Mouse (Mus musculus) left cerebral cortex, postnatal 36 days (tissue): ENCODE results near the gene Basp1. TPM values are rescaled to one million over a fixed set of nuclear protein-coding genes. Genes with fewer than 3 reads are reported as not detected.
"Not testable (repeated sequence)": the region's sequence is repeated elsewhere in the genome, so short reads cannot be mapped to it uniquely, and the experiment has no call there.

ENCODE experiments used
- DNase-seq, 2 experiments: peaks; one replicate each; pipeline ENCODE4 v3.0.0; 2021 to 2022; ENCODE audit warnings: low spot score in 2 of 2, mixed read lengths in 1 of 2
- intact Hi-C: fragments of 180-260 bp; cut with DNase I; formaldehyde crosslinking; loops from one replicate; pipeline ENCODE4 v1.15.1; 2025
- total RNA-seq, 2 experiments: library from RNA; stranded (reverse); gene quantifications; 2 replicates each; pipeline ENCODE4 v1.2.3; 2021

Basp1 gene
- 100 to 1,000 TPM; 645 to 834 TPM for total RNA-seq

DNA sequence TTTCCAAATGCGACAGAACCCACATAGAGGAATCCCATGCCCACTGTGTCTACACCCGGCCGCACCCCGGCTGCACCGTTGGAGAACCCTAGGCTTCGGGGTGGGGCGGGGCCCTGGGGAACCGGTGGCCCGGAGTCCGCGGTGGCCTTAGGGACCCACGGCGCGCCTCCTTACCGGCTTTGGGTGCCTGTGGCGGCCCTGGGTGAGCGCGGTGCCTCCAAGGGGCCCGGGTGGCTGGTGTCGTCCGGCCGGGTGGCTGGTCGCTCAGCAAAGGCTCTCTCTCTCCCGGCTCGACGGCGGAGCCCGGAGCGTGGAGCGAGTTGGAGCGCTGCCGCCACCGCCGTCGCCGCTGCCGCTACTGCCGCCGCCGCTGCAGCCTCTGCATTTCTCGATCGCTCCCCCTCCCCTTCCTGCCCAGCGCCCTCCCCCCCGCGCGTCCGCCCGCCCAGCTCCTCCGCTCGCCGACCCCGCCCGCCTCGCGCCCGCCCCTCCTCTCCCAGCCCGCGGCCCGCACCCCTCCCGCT is at the start of gene Basp1:
TSS of gene Basp1 (minus strand) at position 387 of the 524 bp plus-strand sequence.
- intact Hi-C loops, result loop anchor here (2.0 to 10.0 kb wide), 4 partner anchors 49 to 386 kb away; no protein-coding TSS in a partner anchor
- peak; percentile 75 to 84 for DNase-seq

DNA sequence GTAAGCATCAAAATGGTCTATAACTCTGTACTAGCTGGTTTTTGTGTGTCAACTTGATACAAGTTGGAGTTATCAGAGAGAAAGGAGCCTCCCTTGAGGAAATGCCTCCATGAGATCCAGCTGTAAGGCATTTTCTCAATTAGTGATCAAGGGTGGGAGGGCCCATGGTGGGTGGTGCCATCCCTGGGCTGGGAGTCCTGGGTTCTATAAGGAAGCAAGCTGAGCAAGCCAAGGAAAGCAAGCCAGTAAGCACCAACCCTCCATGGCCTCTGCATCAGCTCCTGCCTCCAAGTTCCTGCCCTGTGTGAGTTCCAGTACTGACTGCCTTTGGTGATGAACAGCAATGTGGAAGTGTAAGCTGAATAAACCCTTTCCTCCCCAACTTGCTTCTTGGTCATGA is 49.5 kb upstream of the Basp1 start:
- intact Hi-C loops, result not testable (repeated sequence)

DNA sequence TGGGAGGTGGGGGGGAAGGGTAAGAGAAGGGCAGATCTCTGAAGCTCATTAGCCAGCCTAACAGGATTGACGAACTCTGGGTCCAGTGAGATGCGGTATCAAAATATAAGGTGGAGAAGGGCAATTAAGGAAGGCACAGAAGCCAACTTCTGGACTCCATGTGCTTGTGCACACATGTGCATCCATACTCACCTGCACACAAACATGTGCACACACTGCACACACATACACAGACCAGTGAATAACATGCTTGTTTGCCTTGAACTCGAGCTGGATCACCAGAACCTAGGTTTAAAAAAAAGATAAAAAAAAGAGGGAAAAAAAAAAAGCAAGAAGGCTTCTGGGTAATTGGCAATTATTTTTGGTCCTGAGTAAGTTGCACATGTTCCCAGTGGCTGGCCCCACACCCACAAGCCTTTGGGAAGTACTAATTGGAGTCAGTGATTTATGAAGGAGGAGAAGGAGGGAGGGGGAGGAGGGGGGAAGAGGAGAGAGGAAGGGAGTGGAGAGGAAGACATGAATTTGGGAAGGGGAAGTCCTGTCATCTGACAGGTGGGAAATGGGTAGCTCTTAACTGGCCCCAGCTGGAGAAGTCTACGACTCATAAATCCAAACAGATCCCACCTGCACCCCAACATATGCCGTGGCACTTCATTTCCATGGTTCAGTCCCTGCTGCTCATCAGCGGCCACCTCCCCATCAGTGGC is 48.6 kb upstream of the Basp1 start:
- intact Hi-C loops, result no loop called here

More for the DNA sequence above, 49.5 kb upstream of the Basp1 start:
- DNase-seq, result not testable (repeated sequence)

DNA sequence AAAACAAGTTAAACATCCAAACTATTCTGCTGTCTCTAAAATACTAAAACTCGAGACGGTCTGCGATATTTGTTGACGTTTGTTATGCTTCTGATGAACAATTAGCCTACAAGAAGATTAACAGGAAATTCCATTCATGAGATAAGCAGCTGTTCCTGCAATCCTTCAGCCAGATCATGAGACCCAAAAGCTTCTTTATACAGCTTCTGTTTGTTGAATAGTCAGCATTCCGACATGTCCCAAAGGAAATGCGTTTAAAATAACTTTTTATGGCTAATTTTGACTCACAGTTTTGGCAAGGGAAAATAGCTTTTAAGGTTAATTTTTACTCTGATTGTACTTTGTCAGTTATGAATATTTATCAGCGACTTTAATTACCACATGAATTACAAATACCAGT is 46.3 kb upstream of the Basp1 start:
- intact Hi-C loops, result no loop called here
- no peak for DNase-seq

More for the DNA sequence above, 48.6 kb upstream of the Basp1 start:
- no peak for DNase-seq

DNA sequence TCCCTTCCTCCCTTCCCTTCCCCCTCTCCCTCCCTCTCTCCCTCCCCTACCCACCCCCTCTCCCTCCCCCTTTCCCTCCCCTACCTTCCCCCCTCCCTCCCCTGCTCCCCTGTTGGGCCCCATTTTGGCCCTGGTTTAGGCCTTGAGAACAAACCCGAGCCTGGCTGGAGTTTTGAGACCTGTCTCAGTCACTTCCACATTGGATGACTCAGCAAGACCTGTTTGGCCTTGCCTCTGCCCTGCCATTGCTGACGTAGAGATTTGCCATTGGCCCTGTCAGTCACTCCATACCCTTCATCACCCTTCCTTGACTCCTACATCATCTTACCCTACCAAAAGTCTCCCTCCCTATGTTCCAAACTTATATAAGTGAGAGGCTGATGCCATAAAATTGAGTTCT is 43.9 kb upstream of the Basp1 start:
- no peak for DNase-seq
- intact Hi-C loops, result no loop called here

DNA sequence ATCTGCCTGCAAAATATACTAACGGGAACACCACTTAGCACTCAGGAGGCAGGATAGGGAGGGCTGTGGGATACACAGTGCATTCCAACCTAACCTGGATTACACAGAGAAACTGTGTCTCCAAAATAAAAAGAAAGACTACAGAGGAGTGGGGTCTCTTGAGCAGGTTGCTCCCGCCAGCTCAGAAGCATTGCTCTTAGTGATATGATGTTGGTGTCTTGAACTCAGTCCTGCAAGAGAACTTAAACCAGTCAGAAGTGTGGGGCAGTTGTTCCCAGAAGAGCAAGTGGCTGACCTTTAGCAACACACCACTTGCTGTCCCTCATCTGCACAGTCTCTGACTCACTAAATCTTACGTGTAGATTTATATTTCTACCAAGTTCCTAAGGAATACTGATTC is 40.0 kb upstream of the Basp1 start:
- intact Hi-C loops, result loop anchor here (5.0 kb wide), 1 partner anchor 169 kb away; the partner anchor contains the start of gene Myo10

DNA sequence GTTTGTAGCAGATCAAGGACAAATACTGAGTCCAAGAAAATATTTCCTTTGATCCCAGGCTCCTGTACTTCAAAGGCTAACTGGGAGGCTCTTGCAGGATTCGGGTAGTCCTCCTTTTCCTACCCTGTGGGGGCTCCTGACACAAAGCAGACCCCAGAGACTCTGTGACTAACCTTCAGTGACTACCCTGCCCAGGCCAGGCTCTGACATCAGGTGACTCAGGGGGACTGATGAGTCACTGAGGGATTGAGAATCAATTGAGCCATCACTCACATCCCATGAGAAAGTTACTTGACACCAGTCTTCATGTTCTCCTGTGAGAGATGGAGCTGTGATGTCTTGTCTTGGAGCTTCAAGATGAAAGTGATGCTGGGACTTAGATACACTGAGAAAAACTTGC is 35.8 kb upstream of the Basp1 start:
- intact Hi-C loops, result no loop called here
- DNase-seq, result no peak

More for the DNA sequence above, 40.0 kb upstream of the Basp1 start:
- DNase-seq, result no peak

DNA sequence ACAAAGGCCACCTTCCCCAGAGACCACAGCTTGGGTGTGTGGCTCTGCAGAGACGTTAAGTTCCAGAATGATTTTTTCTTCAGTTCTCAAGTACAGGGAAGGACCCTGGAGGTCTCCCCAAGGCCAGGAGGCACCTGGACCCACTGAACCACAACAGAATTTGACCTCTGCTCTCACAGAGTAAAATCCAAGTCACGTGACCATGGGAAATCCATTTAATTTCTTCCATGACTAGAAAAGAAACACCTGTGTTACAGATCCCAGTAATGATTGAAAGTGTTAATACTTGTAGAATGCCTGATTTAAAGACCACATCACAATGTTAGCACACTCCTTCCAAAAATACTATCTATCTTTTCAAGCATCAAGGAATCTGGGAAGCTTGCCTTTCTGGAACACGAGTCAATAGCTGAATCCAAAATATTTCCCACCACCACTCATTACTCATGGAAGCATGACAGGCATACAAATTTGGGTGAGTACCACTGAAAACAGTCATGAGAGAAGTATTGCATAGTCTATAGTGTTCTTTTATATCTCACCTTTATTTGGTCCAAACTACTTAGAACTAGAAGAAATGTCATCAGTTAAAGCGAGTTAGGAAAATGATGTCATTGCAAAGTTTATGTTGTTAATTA is 35.3 kb upstream of the Basp1 start:
- intact Hi-C loops, result no loop called here
- DNase-seq, result no peak

DNA sequence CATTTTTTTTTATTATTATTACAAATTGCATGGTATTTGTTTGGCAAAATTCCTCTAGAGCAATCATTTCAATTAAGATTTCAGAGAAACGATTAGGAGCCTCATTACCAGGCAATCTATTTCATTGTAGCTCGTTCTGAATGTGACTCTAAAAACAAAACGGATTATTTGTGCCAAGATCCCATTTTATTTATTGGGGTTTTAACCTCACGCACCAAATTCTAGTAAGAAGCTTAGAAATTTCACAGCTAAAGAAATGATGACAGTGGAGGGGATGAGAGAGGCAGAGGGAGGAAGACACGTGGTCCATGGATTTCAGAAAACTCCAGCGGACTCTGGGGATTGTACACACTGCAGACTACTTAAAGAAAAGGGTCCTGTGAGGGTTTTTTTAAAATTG is 33.6 kb upstream of the Basp1 start:
- DNase-seq, result no peak
- intact Hi-C loops, result no loop called here

DNA sequence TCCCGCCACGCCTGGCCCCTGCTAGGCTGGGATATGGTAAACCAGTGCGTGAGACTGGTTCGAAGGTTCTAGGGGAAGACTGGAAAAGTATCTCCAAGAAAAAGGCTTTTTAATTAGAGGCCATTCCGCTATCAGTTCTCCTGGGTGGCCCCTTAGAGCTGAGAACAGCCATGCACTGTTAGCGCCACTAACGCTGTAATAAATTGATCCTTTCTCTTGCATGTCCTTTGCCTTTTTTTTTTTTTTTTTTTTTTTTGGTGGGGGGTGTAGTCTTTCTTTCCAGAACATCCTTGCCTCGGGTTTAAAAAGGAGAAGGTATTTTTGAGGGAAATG is 32.6 kb upstream of the Basp1 start:
- intact Hi-C loops, result no loop called here
- DNase-seq, result no peak

DNA sequence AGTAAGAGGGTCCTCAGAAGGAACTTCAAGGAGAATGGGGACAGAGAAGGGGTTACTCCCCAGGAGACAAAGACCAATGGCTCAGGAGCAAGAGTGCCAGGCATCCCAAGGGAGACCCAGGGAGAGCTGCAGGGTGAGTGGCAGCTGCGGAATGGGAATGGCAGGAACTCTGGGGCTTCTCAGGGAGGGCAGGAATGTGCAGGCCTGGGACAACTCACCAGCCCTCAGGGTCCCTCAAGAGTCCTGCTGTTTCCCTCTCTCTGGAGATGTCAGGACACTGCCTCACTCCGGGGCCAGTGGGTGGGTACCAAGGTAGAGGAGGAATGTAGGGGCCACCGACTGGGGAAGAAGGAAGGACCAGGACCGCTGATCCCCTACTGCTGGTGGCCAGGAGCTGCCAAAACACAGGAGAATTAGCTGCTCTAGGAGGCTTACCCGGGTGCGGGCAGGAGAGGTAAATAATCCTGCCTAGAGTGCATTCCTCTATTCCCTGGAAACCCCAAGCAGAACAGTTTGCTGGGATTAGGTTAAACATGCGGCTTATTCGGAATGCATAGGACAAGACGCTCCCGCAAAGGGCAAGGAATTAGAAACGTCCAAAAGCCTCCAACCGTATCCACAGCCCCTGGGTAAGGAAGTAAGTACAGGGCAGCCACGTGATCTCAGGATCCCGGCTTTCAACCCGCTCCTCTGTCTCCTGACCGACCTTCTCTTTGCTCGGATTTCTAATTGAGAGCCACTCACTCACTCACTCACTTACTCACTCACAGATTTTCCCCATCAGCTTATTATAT is 32.0 kb upstream of the Basp1 start:
- no peak for DNase-seq
- intact Hi-C loops, result no loop called here

DNA sequence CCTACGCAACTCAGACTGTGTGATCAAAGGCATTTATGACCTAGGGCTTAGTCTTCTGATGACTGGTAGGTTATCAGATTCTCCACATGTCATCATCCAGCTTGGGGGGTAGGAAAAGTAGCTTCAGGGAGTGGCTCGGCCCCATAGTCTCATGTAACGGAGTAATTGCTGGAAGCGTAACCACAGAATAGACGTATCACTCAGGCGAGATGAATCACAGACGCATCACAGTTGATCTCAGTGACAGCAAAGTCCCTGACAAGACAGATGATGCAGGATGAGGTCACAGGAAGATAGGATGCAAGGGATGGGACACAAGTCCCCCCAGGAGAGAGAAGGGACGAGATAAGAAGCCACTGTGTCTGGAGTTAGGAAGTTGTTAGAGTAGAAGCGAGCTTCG is 30.6 kb upstream of the Basp1 start:
- intact Hi-C loops, result no loop called here
- no peak for DNase-seq

DNA sequence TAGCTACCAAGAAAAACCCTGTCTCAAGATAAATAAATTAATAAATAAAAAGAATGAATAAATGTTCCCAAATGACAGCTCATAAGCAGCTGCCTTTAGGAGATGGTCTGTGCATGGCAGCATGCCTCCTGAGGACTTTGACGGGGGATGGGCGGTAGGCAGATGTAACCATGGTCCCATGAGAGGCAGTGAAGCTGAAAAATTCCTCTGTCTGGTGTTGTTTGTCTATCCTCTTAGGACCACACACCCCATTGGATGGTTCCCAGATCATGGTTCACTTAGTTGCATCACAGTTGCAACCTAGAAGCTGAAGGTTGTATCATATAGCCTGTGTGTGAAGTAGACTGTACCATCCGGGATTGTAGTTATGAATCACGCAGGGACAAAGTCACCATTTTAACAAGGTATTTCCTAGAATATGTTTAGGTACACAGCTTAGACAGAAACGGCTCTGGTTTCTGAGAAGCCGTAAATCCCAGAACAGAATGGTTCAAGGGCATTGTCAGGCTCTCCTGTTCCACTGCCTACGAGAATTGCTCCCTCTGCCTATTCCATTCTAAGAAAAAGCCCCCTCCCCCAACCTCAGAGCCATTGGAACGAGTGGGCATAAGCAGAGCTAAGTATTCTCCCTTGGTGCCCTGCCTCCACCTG is 29.7 kb upstream of the Basp1 start:
- no peak for DNase-seq
- intact Hi-C loops, result no loop called here

DNA sequence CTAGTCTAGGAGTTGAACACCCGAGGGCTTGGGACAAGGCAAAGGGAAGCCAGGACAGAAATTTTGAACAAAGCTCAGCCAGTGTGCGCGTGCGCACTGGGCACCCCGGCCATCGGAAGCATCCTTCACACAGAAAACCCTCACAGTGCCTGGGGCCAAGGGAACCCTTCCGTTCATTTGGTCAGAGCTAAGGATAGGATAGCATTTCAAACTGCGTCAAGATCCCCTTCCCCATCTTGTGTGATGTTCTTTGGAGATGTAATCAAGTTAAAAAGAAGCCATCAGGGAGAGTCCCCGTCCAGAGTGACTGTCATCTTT is 28.3 kb upstream of the Basp1 start:
- no peak for DNase-seq

DNA sequence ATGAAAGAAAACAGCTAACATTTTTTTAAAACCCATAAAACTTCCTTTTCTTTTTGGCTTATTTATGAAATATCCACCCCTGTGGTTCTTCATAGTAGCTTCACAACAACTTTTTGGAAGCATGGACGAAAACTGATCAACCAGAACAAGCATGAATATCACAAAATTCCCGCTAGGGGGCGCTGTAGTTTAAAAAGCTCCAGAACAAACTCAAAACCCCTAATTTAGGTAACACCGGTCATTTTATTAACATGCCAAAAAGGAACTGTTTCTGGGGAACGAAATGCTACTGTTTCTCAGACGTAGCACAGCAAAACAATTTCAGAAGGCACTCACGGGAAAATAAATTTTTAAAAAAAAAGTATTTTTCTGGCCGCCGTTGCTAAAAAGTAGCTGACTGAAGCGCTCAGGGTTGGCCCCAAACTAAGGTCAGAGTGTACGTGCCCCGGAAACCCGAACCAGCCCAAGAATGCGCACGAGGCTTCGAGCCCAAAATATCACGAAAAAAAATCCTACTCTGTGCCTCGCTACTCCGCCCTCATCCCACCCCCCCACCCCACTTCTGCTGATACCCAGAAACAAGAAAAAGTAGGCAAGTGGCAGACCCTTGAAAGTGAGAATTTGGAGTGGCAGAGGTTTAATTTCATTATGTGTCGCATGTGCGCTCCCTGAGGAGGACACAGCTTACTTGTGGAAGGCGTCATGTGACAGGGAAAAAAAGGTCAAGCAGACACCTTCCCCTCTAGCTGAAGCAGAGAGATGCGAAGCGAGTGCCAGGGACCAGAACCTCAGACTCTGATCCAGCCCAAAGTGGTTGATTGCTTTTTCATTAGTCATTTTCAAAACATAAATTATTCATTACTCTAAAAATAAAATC is 27.7 kb upstream of the Basp1 start:
- intact Hi-C loops, result no loop called here
- peak in 1 of 2 experiments; percentile 51 for DNase-seq

More for the DNA sequence above, 28.3 kb upstream of the Basp1 start:
- intact Hi-C loops, result no loop called here

DNA sequence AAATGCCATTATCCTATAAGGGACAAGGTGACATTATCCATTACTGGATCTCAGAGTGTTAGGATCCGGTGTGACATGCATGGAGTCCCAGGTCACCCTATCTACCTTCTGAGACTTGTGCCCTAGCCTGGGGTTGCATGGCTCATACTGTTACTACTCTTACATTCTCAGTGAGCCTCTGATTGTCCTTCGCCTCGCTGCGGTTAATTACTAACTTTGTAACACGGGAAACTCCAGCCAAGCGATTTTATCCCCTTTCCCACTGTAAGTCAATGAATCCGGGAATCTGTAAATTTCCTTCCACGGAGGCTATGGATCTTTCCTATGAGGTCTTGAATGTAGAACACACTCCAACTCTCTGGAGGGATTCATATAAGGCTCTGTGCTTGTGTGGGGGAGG is 26.8 kb upstream of the Basp1 start:
- no peak for DNase-seq
- intact Hi-C loops, result no loop called here

DNA sequence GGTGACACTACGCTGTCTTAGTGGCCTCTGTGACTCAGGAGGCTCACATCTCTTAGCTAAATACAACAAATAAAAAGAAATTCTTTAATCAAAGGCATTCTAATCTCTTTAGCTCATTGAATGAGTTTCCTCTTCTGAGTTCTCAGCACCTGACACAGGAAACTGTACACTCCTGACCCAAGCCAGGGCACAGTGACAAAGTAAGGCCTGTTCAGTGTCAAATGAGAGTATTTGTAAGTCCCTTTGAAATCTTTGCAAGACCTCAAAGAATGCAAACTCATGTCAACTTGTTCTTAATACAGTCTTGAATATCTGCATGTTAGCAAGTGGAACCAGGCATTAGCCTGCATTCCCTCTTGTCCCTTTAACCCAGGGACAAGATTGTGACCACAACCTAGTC is 18.8 kb upstream of the Basp1 start:
- DNase-seq, result no peak
- intact Hi-C loops, result no loop called here

DNA sequence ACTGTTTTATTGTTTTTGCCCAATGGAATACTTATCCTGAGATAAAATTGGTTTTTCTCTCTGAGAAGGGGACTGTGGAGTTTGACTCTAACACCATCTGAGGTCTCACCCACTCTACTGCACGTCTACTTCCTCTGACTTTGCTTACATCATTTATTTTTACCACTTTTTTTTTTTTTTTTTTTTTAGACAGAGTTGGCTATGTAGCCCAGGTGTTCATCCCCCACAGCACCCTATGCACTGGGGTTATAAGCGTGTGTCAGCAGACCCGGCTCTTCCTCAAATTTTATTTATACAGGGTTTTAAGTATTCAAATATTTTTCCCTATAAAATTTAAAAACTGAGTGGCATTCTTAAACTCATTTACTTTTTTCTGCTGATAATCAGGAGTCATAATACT is 16.6 kb upstream of the Basp1 start:
- DNase-seq, result no peak
- intact Hi-C loops, result no loop called here

DNA sequence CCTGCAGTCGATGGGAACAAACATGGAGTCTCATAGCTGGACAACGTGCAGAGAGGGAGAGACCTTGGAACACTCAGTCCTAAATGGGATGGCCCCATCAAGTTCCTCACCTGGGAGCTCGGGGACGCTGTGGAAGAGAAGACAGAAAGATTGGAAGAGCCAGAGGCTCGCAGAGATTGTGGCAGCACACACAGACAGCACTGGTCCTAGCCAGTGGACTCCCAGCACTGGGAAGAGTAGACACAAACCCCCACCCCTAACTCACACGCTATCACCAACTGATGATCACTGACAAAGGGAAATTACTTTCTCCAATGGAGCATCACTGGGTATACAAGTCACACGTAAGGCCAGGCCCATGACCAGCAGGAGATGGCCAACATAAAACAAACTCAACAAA is 15.4 kb upstream of the Basp1 start:
- DNase-seq, result no peak
- intact Hi-C loops, result loop anchor here (2.0 to 10.0 kb wide), 2 partner anchors 288 to 526 kb away; no protein-coding TSS in a partner anchor
